Mouse (Mus musculus): ENCODE data around the gene Mmel1.
A peak's percentile ranks its signal among the peaks of the same experiment; 100 is the strongest.

The Mmel1 gene

DNA sequence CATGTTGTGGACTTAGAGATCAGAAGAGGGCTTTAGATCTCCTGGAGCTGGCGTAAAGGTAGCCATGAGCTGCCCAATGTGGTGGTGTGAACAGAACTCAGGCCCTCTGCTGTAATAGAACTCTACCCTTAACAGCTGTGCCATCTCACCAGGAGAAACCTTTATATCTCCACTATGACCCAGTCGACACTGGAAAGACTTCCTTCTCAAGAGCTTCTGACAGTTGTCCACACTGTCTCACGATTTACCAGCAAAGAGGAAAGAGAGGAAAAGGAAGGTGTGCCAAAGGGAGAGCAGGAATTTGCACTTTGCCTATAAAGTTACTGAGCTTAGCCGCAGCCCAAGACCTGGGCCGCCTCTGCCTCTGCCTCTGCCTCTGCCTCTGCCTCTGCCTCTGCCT, 72.4 kb downstream of the Mmel1 start:
- DNase-seq, result no peak

- no peak for DNase-seq
Measured at GRCm38 (mm10) chr4:154942632-154943322, 73.4 kb downstream of the Mmel1 start.

DNA sequence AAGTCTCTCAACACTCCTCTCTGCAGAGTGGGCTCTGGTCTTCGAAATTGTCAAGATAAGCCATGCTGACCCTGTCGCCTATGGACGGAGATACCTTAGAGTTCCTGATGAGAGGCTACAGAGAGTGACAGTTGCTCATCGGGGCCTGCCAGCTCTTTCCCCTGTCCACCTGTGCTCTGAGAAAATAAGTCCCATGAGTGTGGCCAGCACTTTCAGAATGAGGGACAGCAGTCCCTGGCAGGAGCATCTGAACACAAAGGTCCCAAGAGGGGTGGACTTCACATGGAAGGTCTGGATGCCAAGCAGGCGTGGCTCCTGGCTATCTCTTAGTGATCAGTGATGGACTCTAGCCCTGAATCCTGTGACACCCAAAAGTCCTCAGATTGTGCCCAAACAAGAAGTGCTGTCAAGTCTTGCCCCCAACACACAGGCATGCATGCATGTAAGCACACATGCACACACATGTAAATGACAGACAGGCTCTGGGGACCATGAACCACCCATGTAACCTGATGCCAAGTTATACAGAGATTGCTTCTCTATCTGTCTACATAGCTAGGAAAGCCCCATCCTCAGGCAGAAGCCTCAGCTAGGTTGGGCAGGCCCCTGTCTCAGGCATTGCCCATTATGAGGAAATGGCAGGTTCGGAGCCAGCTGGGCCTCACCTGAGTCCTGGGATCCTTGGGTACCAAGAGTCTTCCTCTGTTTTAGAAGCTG, 74.1 kb downstream of the Mmel1 start:
- DNase-seq, result no peak

DNA sequence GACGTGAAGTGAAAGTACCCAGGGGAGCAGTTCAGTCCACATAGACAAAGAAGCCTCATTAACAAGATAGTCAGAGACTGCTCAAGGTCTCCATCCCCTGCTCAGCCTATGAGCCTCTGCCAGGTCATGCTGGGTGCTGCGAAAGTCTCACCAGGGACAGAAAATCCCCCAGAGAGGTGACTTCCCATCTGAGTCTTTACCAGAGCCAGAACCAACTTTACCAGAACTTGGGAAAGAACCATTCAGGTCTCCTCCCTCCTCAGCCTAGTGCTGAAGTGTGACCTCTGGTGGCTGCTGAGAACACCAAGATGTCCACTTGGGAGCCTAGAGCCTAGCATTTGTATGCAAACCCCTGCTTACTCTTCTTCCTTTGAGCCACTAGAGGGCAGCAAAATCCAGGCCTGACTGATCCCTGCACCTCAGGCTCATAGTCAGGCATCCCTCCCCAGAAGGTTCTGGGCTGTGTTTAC, 74.8 kb downstream of the Mmel1 start:
- DNase-seq, result peak; percentile 67

Data from right cerebral cortex, postnatal 25 days (tissue).